Mouse (Mus musculus) ES-Bruce4 (cell line): Measurements from ENCODE around the gene Nupr1.

Source experiments
- CTCF ChIP-seq: IDR thresholded peaks from one replicate; pipeline ENCODE4 v1.8.1; 2011; ENCODE audit warnings: low read depth, low read length
- EP300 ChIP-seq: IDR thresholded peaks from 2 replicates; pipeline ENCODE4 v1.6.1; 2011; ENCODE audit warnings: low read depth, low read length; ENCODE audit not compliant: insufficient read depth
- POLR2A ChIP-seq: IDR thresholded peaks from one replicate; pipeline ENCODE4 v1.8.1; 2011; ENCODE audit warnings: low read length; ENCODE audit not compliant: insufficient read depth

- no peak for TF ChIP-seq POLR2A
- TF ChIP-seq CTCF: no peak
- no peak for TF ChIP-seq EP300
Measured at GRCm38 (mm10) chr7:126632478-126632877, 1.8 kb upstream of the Nupr1 start.
